Mouse (Mus musculus) lung, adult 2 months (tissue): Measurements from ENCODE around the gene Bicdl1.

ENCODE experiments used
- CTCF ChIP-seq: fragments of 200-500 bp; IDR thresholded peaks from 2 replicates; pipeline ENCODE4 v1.5.1; 2011; ENCODE audit warnings: mild to moderate bottlenecking, low read length, control low read depth; ENCODE audit not compliant: insufficient read depth
- POLR2A ChIP-seq: fragments of 200-500 bp; IDR thresholded peaks from 2 replicates; pipeline ENCODE4 v1.6.1; 2011; ENCODE audit warnings: low read depth, mild to moderate bottlenecking, control low read depth, low read length, borderline replicate concordance; ENCODE audit errors: extremely low read depth

GRCm38 (mm10) chr5:115758431-115759180 is 27.2 kb upstream of the Bicdl1 start:
- TF ChIP-seq CTCF (no peak), POLR2A (no peak)
